Mouse (Mus musculus): ENCODE results near the gene Gm17482.

The Gm17482 gene

DNA sequence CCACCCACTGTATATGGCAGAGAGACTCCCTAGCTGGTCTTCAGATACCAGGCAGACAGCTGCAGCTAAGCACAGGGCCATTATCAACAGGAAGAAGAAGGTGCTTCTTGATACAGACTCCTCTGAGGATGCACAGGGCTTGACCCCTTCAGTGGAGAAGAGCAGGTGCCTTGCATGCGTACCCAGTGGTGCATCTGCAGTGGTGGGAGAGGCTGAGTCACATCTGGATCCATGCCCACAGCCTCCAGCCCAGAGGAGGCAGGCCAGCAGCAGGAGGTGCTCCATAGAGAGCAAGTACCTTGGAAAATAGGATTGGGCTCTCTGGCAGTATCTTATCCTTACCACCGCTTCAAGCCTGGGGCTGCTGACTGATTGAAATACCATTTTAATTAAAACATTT lies 66.7 kb downstream of the Gm17482 start:
- DNase-seq = no peak

- DNase-seq = no peak
These were observed 80.0 kb downstream of the Gm17482 start for GRCm38 (mm10) chr6:115307134-115307533.
